Mouse (Mus musculus) forebrain, embryonic 11.5 days (tissue): ENCODE measurements around the gene Zrsr1. TPM values are rescaled to one million over a fixed set of nuclear protein-coding genes. Genes with fewer than 3 reads are reported as not detected.

ENCODE experiments used
- ATAC-seq: fragments of 200-750 bp; cut with Nextera tagmentation; replicated peaks from 2 replicates; pipeline ENCODE4 v1.8.0; 2017; ENCODE audit warnings: moderate TSS enrichment; ENCODE audit not compliant: low FRiP score
- DNase-seq: peaks from one replicate; pipeline ENCODE4 v3.0.0-alpha.2; 2017; ENCODE audit warnings: low spot score
- H3K27ac ChIP-seq: fragments of 300-500 bp; sonication (generic); 2 replicates; pipeline ENCODE4 v1.5.1; 2014; ENCODE audit warnings: low read depth, low read length
- H3K27me3 ChIP-seq: fragments of 300-500 bp; sonication (generic); 2 replicates; pipeline ENCODE4 v1.6.1; 2014; ENCODE audit warnings: mild to moderate bottlenecking, low read length, mixed read lengths; ENCODE audit not compliant: control insufficient read depth, insufficient read depth
- H3K36me3 ChIP-seq: fragments of 300-500 bp; sonication (generic); 2 replicates; pipeline ENCODE4 v1.6.1; 2014; ENCODE audit warnings: mild to moderate bottlenecking, low read length, moderate library complexity, mixed read lengths; ENCODE audit not compliant: control insufficient read depth, insufficient read depth
- H3K4me1 ChIP-seq: fragments of 300-500 bp; sonication (generic); replicated peaks from 2 replicates; pipeline ENCODE4 v1.6.1; 2014; ENCODE audit warnings: low read length, mixed read lengths; ENCODE audit not compliant: control insufficient read depth, insufficient read depth
- H3K4me2 ChIP-seq: fragments of 300-500 bp; sonication (generic); 2 replicates; pipeline ENCODE4 v1.6.1; 2014; ENCODE audit warnings: low read depth, mild to moderate bottlenecking, low read length, moderate library complexity, mixed read lengths; ENCODE audit not compliant: severe bottlenecking
- H3K4me3 ChIP-seq: fragments of 300-500 bp; sonication (generic); 2 replicates; pipeline ENCODE4 v1.5.1; 2014; ENCODE audit warnings: low read depth, low read length
- H3K9ac ChIP-seq: fragments of 300-500 bp; sonication (generic); 2 replicates; pipeline ENCODE4 v1.6.1; 2014; ENCODE audit warnings: low read length
- H3K9me3 ChIP-seq: fragments of 300-500 bp; sonication (generic); 2 replicates; pipeline ENCODE4 v1.6.1; 2016; ENCODE audit warnings: low read length, mixed read lengths; ENCODE audit not compliant: control insufficient read depth
- WGBS: fragments of 180-500 bp; shearing (Covaris S2); extraction: QIAGEN DNeasy Blood & Tissue Kit; methylation state at CpG from one replicate; pipeline ENCODE4 v1.1.7; 2014; 5-methylcytosine and 5-hydroxymethylcytosine counted together
- polyA plus RNA-seq: library from polyadenylated mRNA; unstranded; fragments of >200 nt; fragmentation: Nextera tagmentation; extraction: Ambion mirVana; gene quantifications from 2 replicates; pipeline ENCODE4 v1.2.1, GENCODE M21; 2014

Zrsr1 gene
- polyA plus RNA-seq, 1 experiment from 2014 or later = 3.7 TPM

DNA sequence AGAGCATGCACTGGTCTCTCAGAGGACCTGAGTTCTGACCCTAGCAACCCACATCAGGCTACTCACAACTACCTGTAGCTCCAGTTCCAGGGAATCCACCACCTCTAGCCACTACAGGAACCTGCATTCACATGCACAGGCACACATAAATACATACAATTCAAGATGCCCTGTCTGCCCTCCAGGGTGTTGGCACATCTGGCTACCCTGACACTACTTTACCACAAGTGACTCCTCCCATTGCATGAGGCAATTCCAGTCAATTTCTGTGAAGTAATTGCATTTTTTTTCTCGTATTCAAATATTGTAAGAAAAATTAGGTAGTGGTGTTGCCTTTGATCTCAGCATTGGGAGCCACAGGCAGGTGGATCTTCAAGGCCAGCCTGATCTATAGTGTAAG, 7.4 kb downstream of the Zrsr1 start:
- Histone ChIP-seq H3K9me3 (no peaks in the 10 kb centered on the region), H3K36me3 (no peaks in the 10 kb centered on the region), H3K27ac (no peak overlapping the region), H3K9ac (no peak overlapping the region), H3K4me2 (no peak overlapping the region), H3K4me1 (0 out of 2 replicates have a peak, but pooled peaks cover 2% of the 10 kb centered on the region), H3K4me3 (no peak overlapping the region), H3K27me3 (no peaks in the 10 kb centered on the region)
- ATAC-seq = no peak
- WGBS = 85% methylated on average over 1 of the region's 1 CpGs
- DNase-seq = no peak

DNA sequence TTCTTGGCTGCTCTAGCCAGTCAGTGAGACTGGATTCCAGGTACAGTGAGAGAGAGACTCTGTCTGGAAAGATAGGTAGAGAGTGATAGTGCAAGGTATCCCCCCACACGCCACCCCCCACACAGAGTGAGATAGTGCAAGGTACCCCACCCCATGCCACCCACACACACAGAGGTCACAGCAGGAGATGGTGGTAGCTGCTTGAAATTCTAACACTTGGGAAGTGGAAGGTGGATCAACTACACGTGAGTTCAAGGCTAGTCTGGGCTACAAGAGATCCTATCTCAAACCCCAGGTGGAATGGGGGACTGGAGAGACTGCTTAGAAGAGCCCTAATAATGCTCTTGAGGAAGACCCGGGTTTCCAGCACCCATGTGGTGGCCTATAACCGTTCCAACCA, 9.2 kb downstream of the Zrsr1 start:
- Histone ChIP-seq H3K4me3 (peak overlapping the region; percentile 67), H3K27me3 (no peaks in the 10 kb centered on the region), H3K4me1 (0 out of 2 replicates have a peak, but pooled peaks cover 2% of the 10 kb centered on the region), H3K9ac (peak overlapping the region; percentile 23), H3K27ac (no peak overlapping the region), H3K9me3 (no peaks in the 10 kb centered on the region), H3K36me3 (no peaks in the 10 kb centered on the region), H3K4me2 (peak overlapping the region; percentile 58; the same call in 1 of the 2 replicates)
- ATAC-seq = no peak
- no peak for DNase-seq
- 50% methylated on average over 4 of the region's 4 CpGs for WGBS

DNA sequence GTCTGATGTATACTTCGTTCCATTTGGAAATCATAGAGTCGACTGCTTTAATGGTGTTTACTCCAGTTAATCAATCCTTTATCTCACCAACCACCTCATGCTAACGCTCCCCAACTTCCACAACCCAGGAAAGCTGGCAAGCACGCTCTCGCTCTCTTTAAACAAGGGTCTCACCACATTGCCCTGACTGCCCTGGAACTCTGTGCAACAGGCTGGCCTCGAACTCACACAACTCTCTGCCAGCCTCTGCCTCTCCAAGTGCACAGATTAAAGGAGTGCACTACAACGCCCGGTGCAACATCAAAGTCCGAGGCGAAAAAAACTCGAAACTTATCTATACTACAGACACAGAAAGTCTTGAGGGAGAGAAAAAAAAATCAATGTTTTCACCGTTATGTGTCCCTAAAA, 9.7 kb downstream of the Zrsr1 start:
- Histone ChIP-seq H3K27me3 (no peaks in the 10 kb centered on the region), H3K4me1 (0 out of 2 replicates have a peak, but pooled peaks cover 2% of the 10 kb centered on the region), H3K9me3 (no peaks in the 10 kb centered on the region), H3K27ac (peak overlapping the region; percentile 96), H3K4me2 (peak overlapping the region; percentile 58), H3K4me3 (peak overlapping the region; percentile 67), H3K36me3 (no peaks in the 10 kb centered on the region), H3K9ac (peak overlapping the region; percentile 74)
- 5% methylated on average over 12 of the region's 12 CpGs for WGBS
- DNase-seq = peak; percentile 57
- peak; percentile 52 for ATAC-seq

DNA sequence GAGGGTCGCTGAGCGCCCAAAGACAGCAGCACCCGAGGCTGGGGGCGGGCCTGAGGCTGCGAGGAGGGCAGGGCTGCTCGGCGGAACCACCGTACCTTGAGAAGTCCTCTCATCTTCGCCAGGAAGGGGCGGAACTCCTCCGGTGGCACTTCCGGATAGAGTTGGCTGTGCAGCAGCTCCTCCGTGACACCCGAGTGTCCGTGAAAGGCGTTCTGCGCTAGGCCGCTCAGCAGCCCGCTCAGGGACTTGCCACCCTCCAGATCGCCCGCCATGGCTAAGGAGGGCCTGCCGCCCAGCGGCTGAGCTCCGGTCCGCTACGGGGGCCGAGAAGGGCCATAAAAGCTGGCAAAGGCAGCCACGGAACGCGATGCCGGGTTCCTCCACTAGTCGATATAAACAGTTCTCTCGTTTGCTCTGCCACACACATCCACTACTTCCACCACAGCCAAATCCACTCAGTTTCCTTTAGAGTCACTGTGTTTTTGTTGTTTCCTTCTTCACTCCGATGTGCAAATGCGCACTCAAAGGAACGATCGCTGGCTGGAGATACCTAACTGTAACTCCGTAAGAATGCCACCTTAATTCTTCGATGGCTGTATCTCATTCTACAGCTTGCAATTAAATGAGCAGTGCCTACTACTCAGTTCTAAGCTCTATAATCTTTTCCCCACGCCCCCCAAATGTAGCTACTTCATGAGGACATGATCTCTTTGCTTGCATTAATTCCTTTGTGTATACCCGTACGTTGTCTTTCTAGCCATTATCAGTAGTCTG, 10.4 kb downstream of the Zrsr1 start, which contains the start of the genes Gm28048 and Commd1:
Gene Gm28048 (minus strand): TSS at position 107 of the 774 bp plus-strand sequence.
Gene Commd1 (minus strand): TSS at position 399 of the 774 bp plus-strand sequence.
- Histone ChIP-seq H3K9ac (peak within 1 kb of the TSS; percentile 74), H3K9me3 (no peaks in the 10 kb centered on the region), H3K27ac (peak within 1 kb of the TSS; percentile 96), H3K4me3 (peak within 1 kb of the TSS; percentile 67), H3K4me2 (peak within 1 kb of the TSS; percentile 58), H3K4me1 (0 out of 2 replicates have a peak, but pooled peaks cover 2% of the 10 kb centered on the region), H3K27me3 (no peaks in the 10 kb centered on the region), H3K36me3 (no peaks in the 10 kb centered on the region)
- peak; percentile 97 for DNase-seq
- 3% methylated on average over 42 of the region's 42 CpGs for WGBS
- peak; percentile 95 for ATAC-seq

DNA sequence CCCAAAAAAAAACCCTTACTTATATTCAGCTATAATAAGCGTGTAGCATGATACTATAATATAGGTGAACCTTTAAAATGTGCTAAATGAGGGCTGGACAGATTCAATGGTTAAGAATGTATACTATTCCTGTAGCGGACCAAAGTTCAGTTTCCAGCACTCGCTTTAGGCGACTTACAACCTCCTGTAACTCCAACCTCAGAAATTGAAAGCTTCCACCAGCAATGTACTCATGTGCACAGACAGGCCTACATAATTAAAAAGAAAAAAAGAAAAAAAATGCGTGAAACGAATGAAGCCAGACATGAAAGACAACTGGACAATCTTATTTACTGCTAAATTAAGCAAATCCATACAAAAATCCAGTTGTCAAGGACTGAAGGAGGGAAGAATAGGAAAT, 11.0 kb downstream of the Zrsr1 start:
- peak overlapping the region; percentile 67; the same call in 1 of the 2 replicates for H3K4me3 ChIP-seq
- no peaks in the 10 kb centered on the region for H3K9me3 ChIP-seq
- 68% methylated on average over 6 of the region's 6 CpGs for WGBS
- H3K4me1 ChIP-seq = 0 out of 2 replicates have a peak, but pooled peaks cover 2% of the 10 kb centered on the region
- H3K9ac ChIP-seq = no peak overlapping the region
- no peak overlapping the region for H3K27ac ChIP-seq
- H3K4me2 ChIP-seq = no peak overlapping the region
- no peak for DNase-seq
- no peak for ATAC-seq
- no peaks in the 10 kb centered on the region for H3K36me3 ChIP-seq
- H3K27me3 ChIP-seq = no peaks in the 10 kb centered on the region

DNA sequence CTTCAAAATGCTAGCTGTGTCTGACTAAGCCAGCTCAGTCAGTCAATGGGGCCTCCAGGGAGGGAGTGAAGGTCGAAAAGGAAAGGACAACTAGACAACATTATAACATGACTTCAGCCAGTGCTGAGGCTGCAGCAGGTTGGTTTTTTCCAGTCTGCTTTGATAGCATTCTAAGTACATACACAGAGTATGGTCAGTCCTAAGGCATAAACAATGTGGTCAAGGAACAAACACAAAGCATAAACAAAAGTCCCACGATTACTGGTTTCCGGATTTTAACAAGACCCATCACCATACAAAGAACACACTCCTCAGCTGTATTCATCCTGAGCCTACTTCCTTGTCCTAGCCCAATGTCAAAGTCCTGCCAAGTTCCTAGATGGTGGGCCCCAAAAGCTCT, 13.7 kb downstream of the Zrsr1 start:
- DNase-seq = no peak
- 0 out of 2 replicates have a peak, but pooled peaks cover 4% of the 10 kb centered on the region for H3K4me1 ChIP-seq
- H3K36me3 ChIP-seq = no peaks in the 10 kb centered on the region
- H3K4me3 ChIP-seq = no peak overlapping the region
- no peak overlapping the region for H3K27ac ChIP-seq
- no peaks in the 10 kb centered on the region for H3K27me3 ChIP-seq
- H3K4me2 ChIP-seq = no peak overlapping the region
- ATAC-seq = no peak
- no peaks in the 10 kb centered on the region for H3K9me3 ChIP-seq
- 85% methylated on average over 3 of the region's 3 CpGs for WGBS
- H3K9ac ChIP-seq = no peak overlapping the region

DNA sequence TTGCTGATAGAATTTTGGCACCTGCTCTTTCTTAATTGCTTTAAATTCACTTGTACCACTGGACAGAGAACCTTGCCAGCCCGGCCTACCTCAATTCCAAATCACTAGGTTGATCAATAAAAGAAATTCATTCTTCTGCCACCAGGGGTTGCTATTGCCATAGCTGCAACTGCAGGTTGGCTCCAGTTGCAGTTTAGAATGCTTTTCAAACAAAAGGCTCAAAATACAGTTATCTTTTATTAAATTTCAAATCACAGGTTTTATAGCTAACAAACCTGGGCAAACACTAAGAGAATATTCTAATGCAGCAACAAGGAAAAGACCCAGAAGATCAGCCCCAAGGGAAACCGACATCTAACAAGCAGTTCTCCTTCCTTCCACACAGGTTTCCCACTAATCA, 15.6 kb downstream of the Zrsr1 start:
- 52% methylated on average over 2 of the region's 2 CpGs for WGBS
- no peak overlapping the region for H3K9ac ChIP-seq
- 0 out of 2 replicates have a peak, but pooled peaks cover 5% of the 10 kb centered on the region for H3K4me1 ChIP-seq
- no peak overlapping the region for H3K4me3 ChIP-seq
- no peaks in the 10 kb centered on the region for H3K9me3 ChIP-seq
- no peak overlapping the region for H3K27ac ChIP-seq
- DNase-seq = no peak
- H3K4me2 ChIP-seq = no peak overlapping the region
- H3K27me3 ChIP-seq = no peaks in the 10 kb centered on the region
- no peak for ATAC-seq
- no peaks in the 10 kb centered on the region for H3K36me3 ChIP-seq

DNA sequence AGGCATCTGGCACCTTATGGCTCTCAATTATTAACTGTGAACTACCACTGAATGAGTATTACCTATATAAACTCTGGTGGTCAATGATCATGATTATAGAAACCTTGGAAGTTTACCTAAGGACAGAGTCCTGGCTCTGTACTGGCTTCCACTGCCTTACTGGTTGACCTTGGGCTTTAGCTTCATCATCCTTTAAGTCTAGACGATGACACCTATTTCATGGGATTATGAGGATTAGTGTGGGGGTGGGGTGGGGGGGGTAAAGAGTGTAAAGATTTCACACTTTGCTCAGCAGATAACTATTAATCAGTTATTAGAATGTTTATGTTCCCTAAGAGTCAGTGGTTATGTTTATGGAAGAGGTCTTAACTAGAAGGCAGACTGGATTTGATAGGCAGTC, 18.0 kb downstream of the Zrsr1 start:
- Histone ChIP-seq H3K4me2 (peak overlapping the region; percentile 92), H3K36me3 (no peaks in the 10 kb centered on the region; the same call in 1 of the 2 replicates), H3K9me3 (no peaks in the 10 kb centered on the region), H3K27me3 (no peaks in the 10 kb centered on the region), H3K4me3 (peak overlapping the region; percentile 90), H3K4me1 (0 out of 2 replicates have a peak, but pooled peaks cover 5% of the 10 kb centered on the region), H3K9ac (peak overlapping the region; percentile 89), H3K27ac (peak overlapping the region; percentile 90)
- DNase-seq (no peak), ATAC-seq (no peak; the same call in 1 of the 2 replicates)
- 48% methylated on average over 1 of the region's 1 CpGs for WGBS
